Mouse (Mus musculus) limb, embryonic 15.5 days (tissue): ENCODE measurements around the gene Nup50. TPM values are rescaled to one million over a fixed set of nuclear protein-coding genes. Genes with fewer than 3 reads are reported as not detected.

Source experiments
- microRNA-seq: library from miRNA; unstranded; fragments of <30 nt; microRNA quantifications from one replicate; pipeline ENCODE4, GENCODE M21; 2016
- polyA plus RNA-seq: library from polyadenylated mRNA; unstranded; fragments of >200 nt; fragmentation: Nextera tagmentation; extraction: Ambion mirVana; gene quantifications from 2 replicates; pipeline ENCODE4 v1.2.1, GENCODE M21; 2015

Nup50 gene
- polyA plus RNA-seq, 1 experiment from 2014 or later = 29.2 TPM

Small RNA genes lying within 50 kb of the gene (microRNA-seq; reads per million reads assigned to microRNA genes)
- 15.5 reads per million, percentile 31 among the genes with 10 or more reads in this experiment for gene Mir1249

Other genes with a start within 250 kb of the Nup50 start
- 6.1 and 6.6 TPM in 2 replicates for gene Arhgap8, start 203.4 kb upstream of the Nup50 start, polyA plus RNA-seq
- 0.33 and 0.37 TPM in 2 replicates for gene Phf21b, start 67.4 kb upstream of the Nup50 start, polyA plus RNA-seq
- gene Gm29666, start 3.4 kb upstream of the Nup50 start, polyA plus RNA-seq = 0.42 and 0.60 TPM in 2 replicates
- 8.1 and 8.7 TPM in 2 replicates for gene 5031439G07Rik, start 65.1 kb downstream of the Nup50 start, polyA plus RNA-seq
- 0.14 TPM in 1 of 2 replicates, not detected in the other for gene Upk3a, start 93.7 kb downstream of the Nup50 start, polyA plus RNA-seq
- gene Fam118a, start 105.5 kb downstream of the Nup50 start, polyA plus RNA-seq = 20.4 and 21.1 TPM in 2 replicates
- gene Smc1b, start 208.6 kb downstream of the Nup50 start, polyA plus RNA-seq = 0.17 and 0.22 TPM in 2 replicates
- gene Ribc2, start 208.7 kb downstream of the Nup50 start, polyA plus RNA-seq = 0.36 and 0.42 TPM in 2 replicates